In genomic region chr2:132514353-132514752, GRCm38 (mm10) we compare ENCODE assay signal across 10 mouse cellular contexts.
A peak's percentile ranks its signal among the peaks of the same experiment; 100 is the strongest.
DNase-seq lines count a peak whose midpoint lies in the region; ATAC-seq and TF ChIP-seq lines count a peak whose summit lies in the region.
"Had no signal": no experiment of that assay in that cellular context is flagged by ENCODE, and none has a peak within 500 bp of the region (broad histone marks: within the 10 kb centered on the region; RNA-seq: fewer than 3 reads in every experiment).

No protein-coding gene starts in this region.

- no peak for ATAC-seq in forebrain, embryonic 14.5 days
- ATAC-seq in forebrain, embryonic 16.5 days = no peak
- no peak for ATAC-seq in midbrain, embryonic 14.5 days (ENCODE audit: low FRiP score, low TSS enrichment)
- ATAC-seq in midbrain, embryonic 13.5 days = no peak
- ATAC-seq: liver, embryonic 12.5 days had no signal

- H3K27ac ChIP-seq in forebrain, embryonic 14.5 days (ENCODE audit: low read depth, low read length) = no peak overlapping the region
- H3K27ac ChIP-seq in forebrain, embryonic 16.5 days (ENCODE audit: low read length) = no peak overlapping the region
- H3K27ac ChIP-seq in midbrain, embryonic 14.5 days (replicated peaks; ENCODE audit: low read depth, low read length) = no peak overlapping the region
- no peak overlapping the region for H3K27ac ChIP-seq in midbrain, embryonic 13.5 days
- H3K27ac ChIP-seq in layer of hippocampus, adult 2 months = peak overlapping the region; percentile 90
- H3K27ac ChIP-seq: liver, embryonic 12.5 days; midbrain, embryonic 12.5 days had no signal

- H3K27me3 ChIP-seq in forebrain, embryonic 14.5 days (replicated peaks; ENCODE audit: control insufficient read depth, insufficient read depth, low read length) = no peaks in the 10 kb centered on the region
- no peaks in the 10 kb centered on the region for H3K27me3 ChIP-seq in forebrain, embryonic 16.5 days (replicated peaks; ENCODE audit: control insufficient read depth, insufficient read depth, low read length)
- H3K27me3 ChIP-seq in midbrain, embryonic 14.5 days (ENCODE audit: control insufficient read depth, insufficient read depth, low read length) = no peaks in the 10 kb centered on the region
- H3K27me3 ChIP-seq in midbrain, embryonic 13.5 days = no peaks in the 10 kb centered on the region

- H3K4me1 ChIP-seq in forebrain, embryonic 14.5 days (ENCODE audit: control insufficient read depth, insufficient read depth, low read length) = no peaks in the 10 kb centered on the region
- peaks cover 4% of the 10 kb centered on the region; the same call in 1 of the 2 replicates for H3K4me1 ChIP-seq in forebrain, embryonic 16.5 days (replicated peaks; ENCODE audit: control insufficient read depth, insufficient read depth, low read length)
- no peaks in the 10 kb centered on the region for H3K4me1 ChIP-seq in midbrain, embryonic 14.5 days (ENCODE audit: control insufficient read depth, insufficient read depth, low read length)
- no peaks in the 10 kb centered on the region; the same call in 1 of the 2 replicates for H3K4me1 ChIP-seq in midbrain, embryonic 13.5 days (replicated peaks)

- WGBS in forebrain, embryonic 14.5 days = 60% methylated on average over 6 of the region's 6 CpGs
- 39% methylated on average over 6 of the region's 6 CpGs for WGBS in forebrain, embryonic 16.5 days
- 66% methylated on average over 6 of the region's 6 CpGs for WGBS in midbrain, embryonic 14.5 days
- WGBS in midbrain, embryonic 13.5 days = 78% methylated on average over 6 of the region's 6 CpGs

- no peaks in the 10 kb centered on the region for H3K9me3 ChIP-seq in forebrain, embryonic 14.5 days (replicated peaks; ENCODE audit: control insufficient read depth, low read length)
- no peaks in the 10 kb centered on the region for H3K9me3 ChIP-seq in forebrain, embryonic 16.5 days (ENCODE audit: control insufficient read depth, low read length)
- H3K9me3 ChIP-seq in midbrain, embryonic 14.5 days (ENCODE audit: control insufficient read depth, low read length) = no peaks in the 10 kb centered on the region
- no peaks in the 10 kb centered on the region for H3K9me3 ChIP-seq in midbrain, embryonic 13.5 days
- H3K9me3 ChIP-seq: liver, embryonic 12.5 days; midbrain, embryonic 12.5 days had no signal

- H3K4me2 ChIP-seq in forebrain, embryonic 14.5 days (ENCODE audit: low read length) = no peak overlapping the region
- H3K4me2 ChIP-seq in forebrain, embryonic 16.5 days (ENCODE audit: low read length) = no peak overlapping the region
- no peak overlapping the region for H3K4me2 ChIP-seq in midbrain, embryonic 14.5 days (ENCODE audit: low read length)
- no peak overlapping the region for H3K4me2 ChIP-seq in midbrain, embryonic 13.5 days (replicated peaks)
- H3K4me2 ChIP-seq: liver, embryonic 12.5 days; midbrain, embryonic 12.5 days had no signal

- H3K36me3 ChIP-seq in forebrain, embryonic 14.5 days (ENCODE audit: control insufficient read depth, insufficient read depth, low read length) = no peaks in the 10 kb centered on the region
- no peaks in the 10 kb centered on the region for H3K36me3 ChIP-seq in forebrain, embryonic 16.5 days (ENCODE audit: control insufficient read depth, insufficient read depth)
- H3K36me3 ChIP-seq in midbrain, embryonic 14.5 days (ENCODE audit: control insufficient read depth, insufficient read depth, low read length) = no peaks in the 10 kb centered on the region
- H3K36me3 ChIP-seq in midbrain, embryonic 13.5 days = no peaks in the 10 kb centered on the region
- H3K36me3 ChIP-seq: liver, embryonic 12.5 days; midbrain, embryonic 12.5 days had no signal

- TF ChIP-seq CTCF in layer of hippocampus, adult 2 months (conservative IDR thresholded peaks at IDR 0.05) = no peak

- DNase-seq in forebrain, embryonic 14.5 days (ENCODE audit: low spot score) = peak; percentile 33
- peak; percentile 13 for DNase-seq in midbrain, embryonic 14.5 days
- DNase-seq in layer of hippocampus, adult 2 months (ENCODE audit: low spot score in 2 of 2) = peak in 1 of 2 experiments; percentile 40
- peak; percentile 58 for DNase-seq in telencephalon, adult 2 months (ENCODE audit: low read depth, low spot score)
- DNase-seq in urinary bladder, postnatal 36 days (ENCODE audit: low spot score in 2 of 2) = no peak
- no peak for DNase-seq in spleen, postnatal 14 days (ENCODE audit: low spot score in 2 of 2)

- H3K4me3 ChIP-seq in forebrain, embryonic 14.5 days (ENCODE audit: low read depth, low read length) = no peak overlapping the region
- no peak overlapping the region for H3K4me3 ChIP-seq in forebrain, embryonic 16.5 days (replicated peaks; ENCODE audit: low read length)
- no peak overlapping the region for H3K4me3 ChIP-seq in midbrain, embryonic 14.5 days (replicated peaks; ENCODE audit: low read depth, low read length)
- H3K4me3 ChIP-seq in midbrain, embryonic 13.5 days (replicated peaks) = no peak overlapping the region
- no peak overlapping the region for H3K4me3 ChIP-seq in layer of hippocampus, adult 2 months
- H3K4me3 ChIP-seq: liver, embryonic 12.5 days; midbrain, embryonic 12.5 days had no signal

- no peak overlapping the region for H3K9ac ChIP-seq in forebrain, embryonic 14.5 days (ENCODE audit: low read length)
- no peak overlapping the region for H3K9ac ChIP-seq in forebrain, embryonic 16.5 days (replicated peaks; ENCODE audit: low read depth, low read length)
- no peak overlapping the region for H3K9ac ChIP-seq in midbrain, embryonic 14.5 days (replicated peaks; ENCODE audit: low read length)
- no peak overlapping the region for H3K9ac ChIP-seq in midbrain, embryonic 13.5 days (replicated peaks)
- H3K9ac ChIP-seq: liver, embryonic 12.5 days; midbrain, embryonic 12.5 days had no signal

Comparison
In these comparisons a context has a peak if more than half of its experiments do, and no peak if none do; other contexts are left out.
1. DNase-seq: peak in forebrain, embryonic 14.5 days (single experiment), midbrain, embryonic 14.5 days (single experiment) and telencephalon, adult 2 months (single experiment); none in urinary bladder, postnatal 36 days (0 of 2) and spleen, postnatal 14 days (0 of 2).